Comparison of ENCODE assay signal across 27 mouse cellular contexts in the genomic region with DNA sequence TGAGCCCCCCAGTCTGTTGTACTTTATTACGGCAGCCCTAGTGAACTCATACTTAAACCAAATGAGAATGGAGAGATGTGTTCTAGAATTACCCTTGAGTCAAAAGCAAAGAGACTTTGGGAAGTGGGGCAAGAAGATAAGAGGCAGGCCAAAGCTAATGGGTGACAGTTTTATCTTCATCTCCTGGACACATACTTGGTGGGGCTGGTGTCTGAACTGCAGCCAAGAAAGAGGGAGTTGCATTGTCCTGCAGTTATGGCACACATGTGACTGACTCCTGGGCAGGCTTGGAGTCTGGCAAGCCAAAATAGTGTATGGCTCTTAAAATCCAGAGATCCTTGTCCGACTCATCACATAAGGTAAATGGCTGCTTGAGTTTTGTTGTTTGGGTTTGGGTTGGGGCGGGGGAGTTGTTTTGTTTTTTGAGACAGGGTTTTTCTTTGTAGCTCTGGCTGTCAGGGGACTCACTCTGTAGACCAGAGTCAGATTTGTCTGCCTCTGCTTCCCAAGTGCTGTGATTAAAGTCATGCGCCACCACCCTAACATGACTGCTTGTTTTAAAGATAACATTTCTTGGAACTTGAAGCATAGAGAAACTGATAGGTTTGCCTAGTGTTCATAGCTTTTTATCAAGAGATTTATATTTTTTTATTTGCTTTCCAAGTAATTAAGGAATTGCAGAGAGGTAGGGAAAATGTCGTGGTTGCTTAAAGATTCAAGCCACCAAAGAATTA. TPM values are rescaled to one million over a fixed set of nuclear protein-coding genes. Genes with fewer than 3 reads are reported as not detected.
DNase-seq lines count a peak whose midpoint lies in the region; ATAC-seq and TF ChIP-seq lines count a peak whose summit lies in the region.
"Had no signal": no experiment of that assay in that cellular context is flagged by ENCODE, and none has a peak within 500 bp of the region (broad histone marks: within the 10 kb centered on the region; RNA-seq: fewer than 3 reads in every experiment).

No protein-coding gene starts in this region.

- no peak for ATAC-seq in heart, embryonic 12.5 days (ENCODE audit: insufficient number of reproducible peaks, low FRiP score)
- no peak for ATAC-seq in activated CD4-positive, CD25-positive, alpha-beta regulatory T cell, adult 4 months
- no peak for ATAC-seq in forebrain, embryonic 12.5 days (ENCODE audit: low FRiP score)
- ATAC-seq: forebrain, embryonic 14.5 days; hindbrain, postnatal 0 days; midbrain, embryonic 13.5 days had no signal

- H3K36me3 ChIP-seq in CH12.LX (replicated peaks in 1 of 2; ENCODE audit: control insufficient read depth in 1 of 2, insufficient read depth in 1 of 2, low read length in 1 of 2): peaks cover 20 to 35% of the 10 kb centered on the region in 2 experiments
- H3K36me3 ChIP-seq in heart, embryonic 12.5 days: peaks cover 61% of the 10 kb centered on the region
- H3K36me3 ChIP-seq in forebrain, embryonic 12.5 days (replicated peaks): peaks cover 36% of the 10 kb centered on the region

- no peak for TF ChIP-seq POLR2A in CH12.LX (IDR thresholded peaks at IDR 0.05; ENCODE audit: low read depth, low read length)

- H3K79me2 ChIP-seq in CH12.LX (replicated peaks; ENCODE audit: control insufficient read depth, extremely low read depth, insufficient read depth, poor library complexity, severe bottlenecking): no peaks in the 10 kb centered on the region

- H3K9me3 ChIP-seq in CH12.LX (replicated peaks; ENCODE audit: low read length): no peaks in the 10 kb centered on the region
- H3K9me3 ChIP-seq in heart, embryonic 12.5 days (replicated peaks): no peaks in the 10 kb centered on the region
- H3K9me3 ChIP-seq in forebrain, embryonic 12.5 days: no peaks in the 10 kb centered on the region
- H3K9me3 ChIP-seq: hindbrain, embryonic 10.5 days; limb, embryonic 13.5 days; liver, embryonic 13.5 days; midbrain, embryonic 13.5 days; neural tube, embryonic 13.5 days had no signal

- 40% methylated on average over 5 of the region's 5 CpGs for WGBS in heart, embryonic 12.5 days
- 82% methylated on average over 5 of the region's 5 CpGs for WGBS in forebrain, embryonic 12.5 days

- no peak overlapping the region for H3K9ac ChIP-seq in CH12.LX (ENCODE audit: insufficient read depth, low read depth)
- no peak overlapping the region for H3K9ac ChIP-seq in heart, embryonic 12.5 days
- no peak overlapping the region for H3K9ac ChIP-seq in forebrain, embryonic 12.5 days
- H3K9ac ChIP-seq: limb, embryonic 13.5 days; liver, embryonic 13.5 days; midbrain, embryonic 13.5 days; neural tube, embryonic 13.5 days had no signal

- in situ Hi-C loops in CH12.LX (cut with MboI; ENCODE audit: low pct_ligation_motif_present, low pct_unique_long_range_greater_than_20kb, low sequenced_read_pairs): no loop called here

- no peak overlapping the region for H3K4me3 ChIP-seq in CH12.LX (replicated peaks in 1 of 3; ENCODE audit: low read depth in 2 of 3, low read length in 2 of 3, poor library complexity in 1 of 3)
- H3K4me3 ChIP-seq in heart, embryonic 12.5 days: no peak overlapping the region
- no peak overlapping the region for H3K4me3 ChIP-seq in forebrain, embryonic 12.5 days (replicated peaks)
- H3K4me3 ChIP-seq: hindbrain, embryonic 10.5 days; limb, embryonic 13.5 days; liver, embryonic 13.5 days; midbrain, embryonic 13.5 days; neural tube, embryonic 13.5 days had no signal

- H3K27me3 ChIP-seq in CH12.LX (replicated peaks): no peaks in the 10 kb centered on the region
- no peaks in the 10 kb centered on the region for H3K27me3 ChIP-seq in heart, embryonic 12.5 days (replicated peaks)
- 0 out of 2 replicates have a peak, but pooled peaks cover 5% of the 10 kb centered on the region for H3K27me3 ChIP-seq in forebrain, embryonic 12.5 days
- H3K27me3 ChIP-seq: limb, embryonic 13.5 days; liver, embryonic 13.5 days had no signal

- TF ChIP-seq EP300 in CH12.LX (IDR thresholded peaks at IDR 0.05; ENCODE audit: low read length): no peak

- no peak overlapping the region for H3K27ac ChIP-seq in CH12.LX (ENCODE audit: insufficient read depth, low read depth)
- peak overlapping the region; percentile 82 for H3K27ac ChIP-seq in heart, embryonic 12.5 days (ENCODE audit: poor library complexity, severe bottlenecking)
- H3K27ac ChIP-seq in forebrain, embryonic 12.5 days: no peak overlapping the region
- H3K27ac ChIP-seq: hindbrain, embryonic 10.5 days; hindbrain, postnatal 0 days; kidney, postnatal 0 days; limb, embryonic 13.5 days; liver, embryonic 13.5 days; midbrain, embryonic 13.5 days; neural tube, embryonic 13.5 days had no signal

- no peak for TF ChIP-seq RAD21 in CH12.LX (IDR thresholded peaks at IDR 0.05; ENCODE audit: low read depth, low read length)

- H3K4me1 ChIP-seq in CH12.LX (ENCODE audit: control insufficient read depth in 1 of 2, insufficient read depth in 2 of 2): peaks cover 9 to 29% of the 10 kb centered on the region in 2 experiments
- H3K4me1 ChIP-seq in heart, embryonic 12.5 days (replicated peaks): peaks cover 80% of the 10 kb centered on the region
- H3K4me1 ChIP-seq in forebrain, embryonic 12.5 days: no peaks in the 10 kb centered on the region
- H3K4me1 ChIP-seq: limb, embryonic 13.5 days had no signal

- intact Hi-C loops in heart, postnatal 14 days (cut with DNase I): no loop called here

- DNase-seq in CH12.LX (ENCODE audit: extremely low read depth): peak; percentile 27
- DNase-seq in c-Kit-positive CD71-positive TER-119-negative erythroid progenitor cells, embryonic 14.5 days (ENCODE audit: low read depth): peak; percentile 9
- peak; percentile 38 to 60 for DNase-seq in heart, postnatal 14 days
- DNase-seq in embryo, embryonic 11 days: no peak
- DNase-seq in ovary, postnatal 10 days (ENCODE audit: low spot score): no peak
- DNase-seq: adrenal gland, postnatal 14 days; cerebellum, adult 18-20 months; cerebellum, postnatal 25 days; gastrocnemius, postnatal 14 days; kidney, adult 11 months; liver, embryonic 13.5 days; lung, postnatal 10 days; spleen, adult 18-20 months; thymus, adult 2 months had no signal

- H3K4me2 ChIP-seq in CH12.LX (ENCODE audit: insufficient read depth, low read depth, poor library complexity, severe bottlenecking): no peak overlapping the region
- H3K4me2 ChIP-seq in heart, embryonic 12.5 days: no peak overlapping the region
- no peak overlapping the region for H3K4me2 ChIP-seq in forebrain, embryonic 12.5 days
- H3K4me2 ChIP-seq: limb, embryonic 13.5 days; liver, embryonic 13.5 days; midbrain, embryonic 13.5 days; neural tube, embryonic 13.5 days had no signal

- dilution Hi-C loops in CH12.LX (cut with MboI; ENCODE audit: extremely low pct_ligation_motif_present, extremely low pct_unique_long_range_greater_than_20kb, low sequenced_read_pairs): no loop called here

- TF ChIP-seq CTCF in CH12.LX (conservative IDR thresholded peaks at IDR 0.05 in 1 of 2, IDR thresholded peaks at IDR 0.05 in 1 of 2; ENCODE audit: low read depth in 2 of 2, low read length in 2 of 2): no peak

TF ChIP-seq in CH12.LX, 34 proteins besides CTCF, POLR2A, EP300 and RAD21:
- no peak for TF ChIP-seq MYC (IDR thresholded peaks at IDR 0.05; ENCODE audit: low read depth, low read length)
- no peak for TF ChIP-seq PAX5 (IDR thresholded peaks at IDR 0.05; ENCODE audit: low read length)
- no peak for TF ChIP-seq RCOR1 (conservative IDR thresholded peaks at IDR 0.05; ENCODE audit: low read depth, low read length)
- no peak for TF ChIP-seq HCFC1 (IDR thresholded peaks at IDR 0.05; ENCODE audit: low read depth, low read length)
- no peak for TF ChIP-seq JUN (IDR thresholded peaks at IDR 0.05; ENCODE audit: insufficient read depth, low read depth, low read length)
- TF ChIP-seq ZMIZ1 (IDR thresholded peaks at IDR 0.05; ENCODE audit: low read depth, low read length): no peak
- no peak for TF ChIP-seq USF2 (conservative IDR thresholded peaks at IDR 0.05; ENCODE audit: low read depth, low read length)
- no peak for TF ChIP-seq TCF12 (IDR thresholded peaks at IDR 0.05; ENCODE audit: low read depth, low read length)
- no peak for TF ChIP-seq POLR2AphosphoS2 (IDR thresholded peaks at IDR 0.05; ENCODE audit: low read depth, low read length)
- no peak for TF ChIP-seq ETS1 (conservative IDR thresholded peaks at IDR 0.05; ENCODE audit: low read depth, low read length)
- no peak for TF ChIP-seq CHD2 (IDR thresholded peaks at IDR 0.05; ENCODE audit: low read length)
- no peak for TF ChIP-seq BHLHE40 (IDR thresholded peaks at IDR 0.05; ENCODE audit: low read depth, low read length)
- no peak for TF ChIP-seq MXI1 (IDR thresholded peaks at IDR 0.05; ENCODE audit: low read depth, low read length)

RNA-seq across cellular contexts. Expression of gene Csrp3, which starts 18.5 kb away (rescaled TPM):
- total RNA-seq in CH12.LX (2012; rRNA removed) (1.4 and 1.7 TPM in 2 replicates), CH12.LX (2014; rRNA removed) (2.3 and 2.5 TPM in 2 replicates)
- polyA plus RNA-seq in CH12.LX (2012; ENCODE audit: insufficient read length, low read depth): 0.29 TPM in 1 of 2 replicates, not detected in the other
- 1,088 and 1,135 TPM in 2 replicates for polyA plus RNA-seq in heart, embryonic 12.5 days (2016; fragmentation: Nextera tagmentation; extraction: Ambion mirVana)
- 1,000 to 10,000 TPM; 1,478 to 1,683 TPM for total RNA-seq in heart, postnatal 14 days (2021)
- not detected for polyA plus RNA-seq in activated CD4-positive, CD25-positive, alpha-beta regulatory T cell, adult 4 months (2017; shearing (Covaris generic))
- polyA plus RNA-seq in forebrain, embryonic 12.5 days (2016; fragmentation: Nextera tagmentation; extraction: Ambion mirVana): 0.37 and 0.38 TPM in 2 replicates
- total RNA-seq: hindbrain, postnatal 0 days; layer of hippocampus, postnatal 14 days; left cerebral cortex, postnatal 14 days had no signal
- polyA plus RNA-seq: forebrain, embryonic 14.5 days; hindbrain, embryonic 10.5 days; hindbrain, postnatal 0 days; kidney, postnatal 0 days; urinary bladder, adult 2 months had no signal

RNA-seq across cellular contexts. Expression of gene Zdhhc13, which starts 40.5 kb away (rescaled TPM):
- total RNA-seq in CH12.LX (2012; rRNA removed) (19.9 and 22.0 TPM in 2 replicates), CH12.LX (2014; rRNA removed) (74.3 and 76.8 TPM in 2 replicates)
- polyA plus RNA-seq in CH12.LX (2012; ENCODE audit: insufficient read length, low read depth): 29.8 and 32.3 TPM in 2 replicates
- 36.1 and 41.9 TPM in 2 replicates for polyA plus RNA-seq in heart, embryonic 12.5 days (2016; fragmentation: Nextera tagmentation; extraction: Ambion mirVana)
- 10 to 100 TPM; 11.1 to 12.6 TPM for total RNA-seq in heart, postnatal 14 days (2021)
- polyA plus RNA-seq in activated CD4-positive, CD25-positive, alpha-beta regulatory T cell, adult 4 months (2017; shearing (Covaris generic)): 10 to 100 TPM; 19.0 to 25.9 TPM
- 38.9 and 39.5 TPM in 2 replicates for polyA plus RNA-seq in forebrain, embryonic 12.5 days (2016; fragmentation: Nextera tagmentation; extraction: Ambion mirVana)

RNA-seq across cellular contexts. Expression of gene E2f8, which starts 52.1 kb away (rescaled TPM):
- total RNA-seq in CH12.LX (2012; rRNA removed) (3.8 and 5.3 TPM in 2 replicates), CH12.LX (2014; rRNA removed) (2.4 and 2.6 TPM in 2 replicates)
- polyA plus RNA-seq in CH12.LX (2012; ENCODE audit: insufficient read length, low read depth): 14.1 and 17.1 TPM in 2 replicates
- 23.0 and 24.3 TPM in 2 replicates for polyA plus RNA-seq in heart, embryonic 12.5 days (2016; fragmentation: Nextera tagmentation; extraction: Ambion mirVana)
- 1 to 10 TPM; 1.8 to 3.3 TPM for total RNA-seq in heart, postnatal 14 days (2021)
- polyA plus RNA-seq in activated CD4-positive, CD25-positive, alpha-beta regulatory T cell, adult 4 months (2017; shearing (Covaris generic)): 1 to 10 TPM; 3.2 to 7.5 TPM
- polyA plus RNA-seq in forebrain, embryonic 12.5 days (2016; fragmentation: Nextera tagmentation; extraction: Ambion mirVana): 19.1 and 20.9 TPM in 2 replicates

Comparison
In these comparisons a context has a peak if more than half of its experiments do, and no peak if none do; other contexts are left out.
1. DNase-seq: peak in CH12.LX (single experiment), c-Kit-positive CD71-positive TER-119-negative erythroid progenitor cells, embryonic 14.5 days (single experiment) and heart, postnatal 14 days (2 of 2); none in embryo, embryonic 11 days (single experiment) and ovary, postnatal 10 days (single experiment).
2. RNA of gene Csrp3, which starts 18.5 kb away (polyA plus RNA-seq): 1,088 to 1,135 TPM in heart, embryonic 12.5 days; 0.37 to 0.38 TPM in forebrain, embryonic 12.5 days, 0.29 TPM in CH12.LX and not detected in activated CD4-positive, CD25-positive, alpha-beta regulatory T cell, adult 4 months; every median in the first group is over 100 times any median in the second.